Mouse (Mus musculus) lung, postnatal 0 days (tissue): ENCODE measurements around the gene Abcb9.

Experiments used
- CTCF ChIP-seq: IDR thresholded peaks from 2 replicates; pipeline ENCODE4 v1.5.1; 2016; ENCODE audit warnings: antibody characterized with exemption, mild to moderate bottlenecking
- EP300 ChIP-seq: IDR thresholded peaks from 2 replicates; pipeline ENCODE4 v1.6.1; 2016; ENCODE audit warnings: antibody characterized with exemption, mild to moderate bottlenecking, control low read depth

- TF ChIP-seq CTCF (no peak), EP300 (no peak)
Measured at GRCm38 (mm10) chr5:124089868-124090267, 5.7 kb downstream of the Abcb9 start.
